Mouse (Mus musculus): ENCODE measurements at regions not wholly inside any gene's neighbourhood (a gene's known extent, or its start where the extent isn't known, plus 50 kb on each side); places are given as distances from the start of the nearest gene placed in this dataset.
"Not testable (repeated sequence)": the region's sequence is repeated elsewhere in the genome, so short reads cannot be mapped to it uniquely, and the experiment has no call there.

- DNase-seq = not testable (repeated sequence)
Observed at GRCm38 (mm10) chr3:59563486-59564006, 166.0 kb upstream of the Gm5538 start.

GRCm38 (mm10) chr3:59542621-59543020 is 187.0 kb upstream of the Gm5538 start:
- no peak for DNase-seq

GRCm38 (mm10) chr3:59540547-59540946 is 189.0 kb upstream of the Gm5538 start:
- not testable (repeated sequence) for DNase-seq

GRCm38 (mm10) chr3:59539893-59540292 is 189.7 kb upstream of the Gm5538 start:
- DNase-seq = not testable (repeated sequence)

- DNase-seq = no peak
Observed at GRCm38 (mm10) chr3:59531311-59531834, 187.2 kb upstream of the Igsf10 start.

- no peak for DNase-seq
Observed at GRCm38 (mm10) chr3:59530592-59531310, 186.6 kb upstream of the Igsf10 start.

- DNase-seq = no peak
Observed at GRCm38 (mm10) chr3:59520766-59521165, 176.6 kb upstream of the Igsf10 start.

- DNase-seq = no peak
Observed at GRCm38 (mm10) chr3:59478095-59478494, 133.9 kb upstream of the Igsf10 start.

GRCm38 (mm10) chr3:59477441-59478061 is 133.4 kb upstream of the Igsf10 start:
- DNase-seq = no peak

GRCm38 (mm10) chr3:59468956-59469355 is 124.8 kb upstream of the Igsf10 start:
- DNase-seq = no peak

GRCm38 (mm10) chr3:59462341-59463158 is 118.4 kb upstream of the Igsf10 start:
- DNase-seq = no peak

- no peak for DNase-seq
Observed at GRCm38 (mm10) chr3:59456938-59457337, 112.7 kb upstream of the Igsf10 start.

- no peak for DNase-seq
Observed at GRCm38 (mm10) chr3:59451084-59451483, 106.9 kb upstream of the Igsf10 start.

- no peak for DNase-seq
Observed at GRCm38 (mm10) chr3:59423621-59424020, 79.4 kb upstream of the Igsf10 start.

- no peak for DNase-seq
Observed at GRCm38 (mm10) chr3:59409131-59409530, 64.9 kb upstream of the Igsf10 start.

GRCm38 (mm10) chr3:59406035-59406434 is 61.8 kb upstream of the Igsf10 start:
- DNase-seq = no peak

GRCm38 (mm10) chr3:59401856-59402255 is 57.7 kb upstream of the Igsf10 start:
- DNase-seq = peak; percentile 61

- DNase-seq = peak; percentile 4
Observed at GRCm38 (mm10) chr3:59401425-59401824, 57.2 kb upstream of the Igsf10 start.
